Mouse (Mus musculus) adrenal gland, postnatal 36 days (tissue): ENCODE results near the gene Daxx. TPM values are rescaled to one million over a fixed set of nuclear protein-coding genes. Genes with fewer than 3 reads are reported as not detected.

Source experiments
- microRNA-seq: library from miRNA; unstranded; fragments of <30 nt; microRNA quantifications from one replicate; pipeline ENCODE4 v1.2.0, GENCODE M21; 2021
- total RNA-seq, 2 experiments: library from RNA; stranded (reverse); gene quantifications; 2 replicates each; pipeline ENCODE4 v1.2.3; 2021

The Daxx gene
- total RNA-seq, 2 experiments from 2014 or later = 29.2 to 30.2 TPM

Small RNA genes within 50 kb of the gene (microRNA-seq; reads per million reads assigned to microRNA genes)
- not detected for gene Gm27740

Other genes with a start within 250 kb of the Daxx start
- gene Hnrnpm, start 222.6 kb upstream of the Daxx start, total RNA-seq = 100 to 1,000 TPM; 136 to 171 TPM
- 100 to 1,000 TPM in 1 of 2 experiments, 10 to 100 TPM in 1; 92.9 to 119 TPM for gene March2, start 190.7 kb upstream of the Daxx start, total RNA-seq
- gene Rab11b, start 148.9 kb upstream of the Daxx start, total RNA-seq = 100 to 1,000 TPM; 231 to 299 TPM
- gene Angptl4, start 127.6 kb upstream of the Daxx start, total RNA-seq = 100 to 1,000 TPM in 1 of 2 experiments, 10 to 100 TPM in 1; 62.7 to 110 TPM
- 10 to 100 TPM; 72.2 to 90.5 TPM for gene Kank3, start 98.9 kb upstream of the Daxx start, total RNA-seq
- gene Rps28, start 84.9 kb upstream of the Daxx start, total RNA-seq = 1,000 to 10,000 TPM; 1,486 to 1,511 TPM
- 100 to 1,000 TPM; 432 to 487 TPM for gene Ndufa7, start 84.8 kb upstream of the Daxx start, total RNA-seq
- gene Cd320, start 66.3 kb upstream of the Daxx start, total RNA-seq = 10 to 100 TPM; 30.8 to 47.3 TPM
- gene Gm7029, start 35.6 kb upstream of the Daxx start, total RNA-seq = not detected
- gene Kifc1, start 18.8 kb upstream of the Daxx start, total RNA-seq = 1 to 10 TPM; 3.3 to 4.4 TPM
- not detected for gene Platr17, start 4.3 kb upstream of the Daxx start, total RNA-seq
- 100 to 1,000 TPM; 178 to 181 TPM for gene Tapbp, start 6.5 kb downstream of the Daxx start, total RNA-seq
- 10 to 100 TPM; 26.5 to 36.1 TPM for gene Zbtb22, start 6.5 kb downstream of the Daxx start, total RNA-seq
- gene Rgl2, start 20.1 kb downstream of the Daxx start, total RNA-seq = 10 to 100 TPM; 37.0 to 45.9 TPM
- gene Pfdn6, start 30.9 kb downstream of the Daxx start, total RNA-seq = 10 to 100 TPM; 89.2 to 90.6 TPM
- gene Wdr46, start 31.2 kb downstream of the Daxx start, total RNA-seq = 10 to 100 TPM; 34.4 to 34.9 TPM
- gene B3galt4, start 42.1 kb downstream of the Daxx start, total RNA-seq = 1 to 10 TPM; 4.0 to 6.6 TPM
- gene Vps52, start 46.4 kb downstream of the Daxx start, total RNA-seq = 10 to 100 TPM; 53.4 to 59.9 TPM
- 100 to 1,000 TPM; 791 to 792 TPM for gene Rps18, start 46.6 kb downstream of the Daxx start, total RNA-seq
- 100 to 1,000 TPM; 459 to 574 TPM for gene H2-K1, start 90.9 kb downstream of the Daxx start, total RNA-seq
- gene Ring1, start 115.3 kb downstream of the Daxx start, total RNA-seq = 10 to 100 TPM; 43.8 to 48.3 TPM
- gene H2-Ke6, start 118.6 kb downstream of the Daxx start, total RNA-seq = 100 to 1,000 TPM; 243 to 247 TPM
- 100 to 1,000 TPM; 165 to 198 TPM for gene Slc39a7, start 122.3 kb downstream of the Daxx start, total RNA-seq
- 10 to 100 TPM; 53.5 to 55.7 TPM for gene Rxrb, start 122.4 kb downstream of the Daxx start, total RNA-seq
- 1 to 10 TPM; 1.2 to 2.2 TPM for gene Col11a2, start 130.0 kb downstream of the Daxx start, total RNA-seq
- not detected for gene H2-Oa, start 182.9 kb downstream of the Daxx start, total RNA-seq
- gene H2-DMa, start 210.1 kb downstream of the Daxx start, total RNA-seq = 10 to 100 TPM; 11.4 to 12.7 TPM
- 100 to 1,000 TPM; 213 to 224 TPM for gene Brd2, start 213.2 kb downstream of the Daxx start, total RNA-seq
- gene H2-DMb2, start 233.9 kb downstream of the Daxx start, total RNA-seq = 1 to 10 TPM in 1 of 2 experiments, under 1 TPM in 1; 0.72 to 2.2 TPM
- 1 to 10 TPM; 3.5 to 6.0 TPM for gene H2-DMb1, start 243.7 kb downstream of the Daxx start, total RNA-seq